Mouse (Mus musculus) ES-Bruce4 (cell line): ENCODE measurements around the gene Hibch. TPM values are rescaled to one million over a fixed set of nuclear protein-coding genes. Genes with fewer than 3 reads are reported as not detected.
A peak's percentile ranks its signal among the peaks of the same experiment; 100 is the strongest.

Source experiments
- H3K27ac ChIP-seq: 2 replicates; pipeline ENCODE4 v1.5.1; 2012; ENCODE audit warnings: low read length, inconsistent platforms; ENCODE audit not compliant: insufficient read depth
- H3K27me3 ChIP-seq: 2 replicates; pipeline ENCODE4 v1.6.1; 2012; ENCODE audit warnings: mild to moderate bottlenecking, low read length, inconsistent platforms; ENCODE audit not compliant: control insufficient read depth, poor library complexity, insufficient read depth, severe bottlenecking
- H3K36me3 ChIP-seq: 2 replicates; pipeline ENCODE4 v1.6.1; 2012; ENCODE audit warnings: inconsistent platforms, mild to moderate bottlenecking, low read length, moderate library complexity; ENCODE audit not compliant: control insufficient read depth, poor library complexity, insufficient read depth, severe bottlenecking
- H3K4me1 ChIP-seq: one replicate; pipeline ENCODE4 v1.8.1; 2011; ENCODE audit warnings: low read length; ENCODE audit not compliant: control insufficient read depth, insufficient read depth
- H3K4me3 ChIP-seq: 2 replicates; pipeline ENCODE4 v1.5.1; 2011; ENCODE audit warnings: low read depth, mild to moderate bottlenecking, low read length
- H3K9ac ChIP-seq: 2 replicates; pipeline ENCODE4 v1.6.1; 2012; ENCODE audit warnings: low read depth, mild to moderate bottlenecking, inconsistent platforms; ENCODE audit not compliant: poor library complexity, severe bottlenecking
- H3K9me3 ChIP-seq: replicated peaks from 2 replicates; pipeline ENCODE4 v1.6.1; 2012; ENCODE audit warnings: mild to moderate bottlenecking, low read length, inconsistent platforms; ENCODE audit not compliant: control insufficient read depth, poor library complexity, insufficient read depth, severe bottlenecking
- CTCF ChIP-seq: IDR thresholded peaks from one replicate; pipeline ENCODE4 v1.8.1; 2011; ENCODE audit warnings: low read depth, low read length
- EP300 ChIP-seq: IDR thresholded peaks from 2 replicates; pipeline ENCODE4 v1.6.1; 2011; ENCODE audit warnings: low read depth, low read length; ENCODE audit not compliant: insufficient read depth
- POLR2A ChIP-seq: IDR thresholded peaks from one replicate; pipeline ENCODE4 v1.8.1; 2011; ENCODE audit warnings: low read length; ENCODE audit not compliant: insufficient read depth
- polyA plus RNA-seq: library from polyadenylated mRNA; stranded (reverse); fragments of >200 nt; gene quantifications from 2 replicates; pipeline ENCODE4 v1.2.4, GENCODE M21; 2011; ENCODE audit warnings: low read depth; ENCODE audit not compliant: missing spikeins, insufficient read depth, insufficient read length

The Hibch gene
- polyA plus RNA-seq: 22.6 and 26.3 TPM in 2 replicates

DNA sequence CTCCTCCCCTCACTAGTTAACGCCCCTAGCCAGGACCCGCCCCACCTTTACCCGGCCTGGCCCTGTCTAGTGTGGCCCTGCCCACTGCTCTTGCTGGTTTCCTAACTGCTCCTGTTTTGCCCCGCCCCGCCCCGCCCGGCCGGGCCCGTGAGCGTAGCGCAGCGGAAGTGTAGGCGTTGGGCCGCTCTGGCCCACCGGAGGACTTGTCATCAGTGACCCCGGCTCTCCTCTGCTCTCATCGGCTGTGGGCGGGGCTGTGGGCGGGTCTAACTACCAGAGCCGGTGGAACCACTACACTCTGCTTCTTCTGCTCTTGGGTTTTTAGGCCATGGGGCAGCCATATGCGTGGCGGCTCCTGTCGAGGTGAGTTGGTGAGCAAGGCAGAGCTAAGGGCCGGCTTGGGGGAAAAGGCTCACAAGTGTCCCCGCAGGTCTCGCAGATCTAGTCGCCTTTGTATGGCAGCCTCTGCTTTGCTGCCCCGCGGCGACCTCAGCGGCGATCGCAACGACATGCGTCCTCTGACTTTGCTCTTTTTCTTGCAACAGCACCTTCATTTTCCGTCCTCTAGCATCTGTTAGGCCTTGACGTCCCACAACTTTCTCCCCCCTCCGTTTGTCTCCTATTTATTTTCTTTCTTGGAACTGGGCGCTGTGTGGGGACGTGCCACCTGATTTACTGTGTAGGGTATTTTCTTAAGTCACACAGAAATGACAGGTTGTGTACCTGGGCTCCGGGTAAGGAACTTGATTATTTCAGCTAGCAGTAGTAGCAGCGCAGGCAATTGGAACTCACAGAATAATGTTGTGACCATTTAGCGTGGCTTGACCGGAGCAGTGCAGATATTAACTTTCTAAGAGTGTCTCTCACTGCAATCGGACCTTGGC is at the start of gene Hibch:
TSS of gene Hibch (plus strand) at position 148 of the 884 bp plus-strand sequence.
- H3K27ac ChIP-seq: no peak within 1 kb of the TSS
- TF ChIP-seq POLR2A (peak; percentile 71), EP300 (0 out of 2 replicates have a peak, but pooled peaks have one; percentile 29), CTCF (no peak)
- H3K4me3 ChIP-seq: peak within 1 kb of the TSS; percentile 73
- H3K36me3 ChIP-seq: no peaks in the 10 kb centered on the region
- no peaks in the 10 kb centered on the region for H3K4me1 ChIP-seq
- no peaks in the 10 kb centered on the region for H3K27me3 ChIP-seq
- no peaks in the 10 kb centered on the region for H3K9me3 ChIP-seq
- H3K9ac ChIP-seq: peak within 1 kb of the TSS; percentile 64

DNA sequence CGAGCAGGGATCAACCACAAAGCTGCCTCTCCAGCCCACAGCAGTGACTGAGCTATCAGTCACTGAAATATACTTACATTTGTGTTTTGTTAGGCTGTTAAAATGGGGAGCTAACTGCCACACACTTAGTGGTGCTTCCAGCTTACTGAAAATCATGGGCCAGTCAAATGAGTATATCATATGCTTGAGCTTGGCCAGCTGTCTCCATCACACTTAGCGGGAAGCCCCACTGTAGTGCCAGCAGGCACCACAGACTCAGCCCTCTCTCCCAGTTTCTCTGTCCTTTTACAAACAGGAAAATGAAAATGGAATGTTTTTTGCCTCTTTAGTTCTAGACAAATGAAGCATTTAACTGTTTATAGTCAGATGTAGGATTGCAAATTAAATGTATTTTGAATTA is 48.8 kb upstream of the Hibch start:
- Histone ChIP-seq H3K27ac (no peak overlapping the region), H3K36me3 (no peaks in the 10 kb centered on the region), H3K4me1 (no peaks in the 10 kb centered on the region), H3K9ac (no peak overlapping the region), H3K27me3 (no peaks in the 10 kb centered on the region), H3K9me3 (no peaks in the 10 kb centered on the region), H3K4me3 (no peak overlapping the region)
- no peak for TF ChIP-seq CTCF
- no peak for TF ChIP-seq POLR2A
- no peak for TF ChIP-seq EP300

GRCm38 (mm10) chr1:52799056-52799726 is 45.5 kb upstream of the Hibch start:
- no peaks in the 10 kb centered on the region for H3K4me1 ChIP-seq
- no peaks in the 10 kb centered on the region for H3K9me3 ChIP-seq
- H3K27me3 ChIP-seq: no peaks in the 10 kb centered on the region
- H3K36me3 ChIP-seq: no peaks in the 10 kb centered on the region
- TF ChIP-seq POLR2A (no peak), CTCF (no peak)
- no peak overlapping the region for H3K27ac ChIP-seq
- H3K9ac ChIP-seq: no peak overlapping the region
- no peak overlapping the region for H3K4me3 ChIP-seq

GRCm38 (mm10) chr1:52799772-52800171 is 45.0 kb upstream of the Hibch start:
- Histone ChIP-seq H3K27ac (no peak overlapping the region), H3K9ac (no peak overlapping the region)
- TF ChIP-seq POLR2A (no peak), CTCF (no peak), EP300 (no peak)

DNA sequence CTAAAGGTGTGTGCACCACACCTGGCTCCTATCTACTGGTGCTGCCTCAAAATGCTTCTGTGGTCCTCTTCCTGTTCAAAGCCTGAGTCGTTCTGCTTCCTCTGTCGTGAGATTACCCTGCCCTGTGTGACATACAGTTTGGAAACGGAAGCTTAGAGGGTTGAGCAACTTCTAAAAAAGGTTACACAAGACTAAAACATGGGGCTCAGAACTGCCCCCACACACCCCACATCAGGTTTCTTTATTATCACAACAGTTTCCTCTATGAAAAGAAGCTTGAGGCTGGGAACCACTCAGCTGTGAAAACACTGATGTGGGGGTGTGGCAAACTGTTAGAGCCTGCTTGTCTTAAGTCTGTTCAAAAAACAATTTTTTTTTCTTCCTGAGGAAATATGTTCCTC is 44.4 kb upstream of the Hibch start:
- Histone ChIP-seq H3K4me3 (no peak overlapping the region), H3K27ac (no peak overlapping the region), H3K36me3 (no peaks in the 10 kb centered on the region), H3K9ac (no peak overlapping the region), H3K9me3 (no peaks in the 10 kb centered on the region), H3K4me1 (no peaks in the 10 kb centered on the region), H3K27me3 (no peaks in the 10 kb centered on the region)
- TF ChIP-seq CTCF: no peak
- no peak for TF ChIP-seq EP300
- no peak for TF ChIP-seq POLR2A

More at GRCm38 (mm10) chr1:52799772-52800171, 45.0 kb upstream of the Hibch start:
- Histone ChIP-seq H3K4me3 (no peak overlapping the region), H3K4me1 (no peaks in the 10 kb centered on the region), H3K27me3 (no peaks in the 10 kb centered on the region), H3K36me3 (no peaks in the 10 kb centered on the region), H3K9me3 (no peaks in the 10 kb centered on the region)

DNA sequence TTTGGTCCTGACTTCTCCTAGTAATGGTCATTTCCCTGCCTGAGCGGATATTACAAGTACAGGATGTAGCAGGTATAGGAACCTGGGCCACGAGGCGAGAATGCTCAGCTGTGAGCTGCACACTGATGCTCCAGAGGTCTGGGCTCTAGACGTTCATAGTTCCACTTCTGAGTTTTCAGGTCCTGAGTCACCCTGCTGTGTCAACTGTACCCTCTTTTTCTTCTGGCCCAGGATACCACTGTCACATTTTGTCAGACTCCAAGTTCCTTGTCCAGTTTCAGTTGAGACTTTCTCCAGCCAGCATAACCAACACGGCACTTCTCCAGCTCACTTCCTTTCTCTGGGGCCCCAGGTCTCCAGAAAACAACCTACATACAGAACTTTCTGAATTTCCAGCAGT is 43.1 kb upstream of the Hibch start:
- H3K4me3 ChIP-seq: no peak overlapping the region
- H3K27ac ChIP-seq: no peak overlapping the region
- no peaks in the 10 kb centered on the region for H3K4me1 ChIP-seq
- TF ChIP-seq POLR2A (no peak), CTCF (no peak), EP300 (no peak)
- H3K27me3 ChIP-seq: no peaks in the 10 kb centered on the region
- H3K9me3 ChIP-seq: no peaks in the 10 kb centered on the region
- no peak overlapping the region for H3K9ac ChIP-seq
- no peaks in the 10 kb centered on the region for H3K36me3 ChIP-seq
